Mouse (Mus musculus): Measurements from ENCODE around the gene Rbp7.

Gene Rbp7

DNA sequence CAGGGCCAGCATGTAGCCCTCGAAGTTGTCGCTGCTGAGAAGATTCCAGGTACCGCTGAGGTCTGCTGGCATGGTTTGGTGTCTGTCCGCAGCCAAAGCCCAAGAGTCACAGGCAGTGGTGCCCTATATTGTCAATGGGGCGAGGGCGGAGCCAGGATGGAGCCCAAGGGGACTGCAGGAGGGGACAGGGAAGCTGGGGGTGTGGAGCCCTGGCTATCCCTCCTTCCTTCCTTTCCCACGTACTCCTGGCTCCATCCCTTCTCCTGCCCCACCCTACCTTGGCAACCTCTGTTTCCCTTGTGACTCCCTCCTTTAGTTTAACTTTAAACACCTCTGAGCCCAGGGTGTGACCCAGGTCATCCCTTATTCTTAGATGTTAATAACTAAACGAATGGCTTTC lies at the start of gene Rbp7:
Gene Rbp7 (minus strand): TSS at position 100 of the 400 bp plus-strand sequence.
- no peak for DNase-seq (ENCODE audit: low read depth, low spot score)
- Histone ChIP-seq H3K36me3 (ENCODE audit: control insufficient read depth, insufficient read depth, low read length, poor library complexity, severe bottlenecking) (no peaks in the 10 kb centered on the region), H3K27me3 (ENCODE audit: control insufficient read depth, insufficient read depth, low read length, poor library complexity, severe bottlenecking) (no peaks in the 10 kb centered on the region)

DNA sequence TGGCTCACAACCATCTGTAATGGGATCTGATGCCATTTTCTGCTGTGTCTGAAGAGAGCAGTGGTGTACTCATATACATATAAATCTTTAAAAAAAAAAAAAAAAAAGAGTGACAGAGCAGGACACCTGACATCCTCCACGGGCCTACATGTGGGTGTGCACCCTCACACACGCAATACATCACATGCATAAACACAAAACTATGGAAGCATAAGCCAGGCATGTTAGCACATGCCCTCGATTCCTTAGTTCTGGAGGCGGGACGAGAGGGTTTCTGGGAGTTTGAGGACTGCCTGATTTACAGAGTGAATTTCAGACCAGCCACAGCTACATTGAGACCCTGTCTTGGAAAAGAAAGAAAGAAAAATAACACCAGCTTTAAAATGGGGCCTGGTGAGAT lies 49.6 kb upstream of the Rbp7 start:
- DNase-seq (ENCODE audit: low read depth, low spot score), result no peak
- H3K27me3 ChIP-seq (ENCODE audit: control insufficient read depth, insufficient read depth, low read length, poor library complexity, severe bottlenecking), result no peaks in the 10 kb centered on the region
- peaks cover 6% of the 10 kb centered on the region for H3K36me3 ChIP-seq (ENCODE audit: control insufficient read depth, insufficient read depth, low read length, poor library complexity, severe bottlenecking)

DNA sequence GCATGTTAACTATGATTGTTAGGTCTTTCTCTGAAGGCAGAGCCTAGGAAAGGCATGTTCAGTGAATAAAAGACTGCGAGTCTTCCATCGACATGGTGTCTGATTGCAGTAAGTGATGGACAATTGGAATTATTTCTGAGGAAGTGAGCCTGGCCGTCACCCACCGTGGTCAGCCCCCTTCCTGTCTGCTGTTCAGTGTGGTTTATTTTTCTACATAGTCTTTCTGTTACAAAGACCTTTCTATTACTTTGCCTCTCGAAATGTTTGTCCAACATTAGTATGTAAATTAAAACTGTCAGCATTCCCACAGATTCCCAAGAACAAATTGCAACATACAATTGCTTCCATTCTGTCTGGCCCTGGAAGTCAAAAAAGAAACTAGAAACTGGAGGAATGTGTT lies 45.0 kb upstream of the Rbp7 start:
- no peaks in the 10 kb centered on the region for H3K27me3 ChIP-seq (ENCODE audit: control insufficient read depth, insufficient read depth, low read length, poor library complexity, severe bottlenecking)
- DNase-seq (ENCODE audit: low read depth, low spot score), result no peak
- peaks cover 9% of the 10 kb centered on the region for H3K36me3 ChIP-seq (ENCODE audit: control insufficient read depth, insufficient read depth, low read length, poor library complexity, severe bottlenecking)

DNA sequence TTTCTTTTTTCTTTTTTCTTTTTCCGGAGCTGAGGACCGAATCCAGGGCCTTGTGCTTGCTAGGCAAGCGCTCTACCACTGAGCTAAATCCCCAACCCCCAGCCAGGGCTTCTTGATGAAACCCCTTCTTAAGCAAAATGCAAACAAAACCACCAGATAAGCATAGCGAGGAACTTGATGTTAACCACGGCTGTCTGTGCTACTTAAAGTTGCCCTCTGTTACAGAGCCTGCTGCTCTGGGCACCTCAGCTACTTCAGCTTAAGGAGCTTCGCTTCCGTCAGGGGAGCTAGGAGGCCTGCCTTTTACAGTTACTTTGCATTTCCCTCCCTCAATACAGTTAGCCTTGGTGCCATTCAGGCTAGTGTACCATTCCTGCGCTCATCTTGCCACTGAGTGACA lies 44.1 kb upstream of the Rbp7 start:
- Histone ChIP-seq H3K36me3 (ENCODE audit: control insufficient read depth, insufficient read depth, low read length, poor library complexity, severe bottlenecking) (peaks cover 13% of the 10 kb centered on the region), H3K27me3 (ENCODE audit: control insufficient read depth, insufficient read depth, low read length, poor library complexity, severe bottlenecking) (no peaks in the 10 kb centered on the region)
- no peak for DNase-seq (ENCODE audit: low read depth, low spot score)

DNA sequence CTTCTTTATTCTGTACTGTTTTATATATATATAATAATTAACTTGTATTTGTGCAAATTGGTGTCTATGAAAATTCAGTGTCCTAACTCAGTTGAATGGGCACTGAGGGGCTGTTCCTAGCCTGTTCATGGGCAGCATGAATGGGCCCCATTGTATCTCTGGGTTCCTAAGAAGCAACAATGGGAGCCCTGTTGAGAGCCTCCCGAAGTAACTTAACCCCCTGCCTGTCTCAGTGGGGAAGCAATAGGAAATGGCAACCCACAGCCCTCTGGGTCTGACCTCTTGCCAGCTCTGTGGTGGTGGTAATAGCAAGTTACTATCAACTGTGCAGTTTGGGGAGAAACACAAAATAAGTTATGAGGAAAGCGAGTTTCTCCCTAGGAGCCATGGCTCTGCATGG lies 41.8 kb upstream of the Rbp7 start:
- peaks cover 13% of the 10 kb centered on the region for H3K36me3 ChIP-seq (ENCODE audit: control insufficient read depth, insufficient read depth, low read length, poor library complexity, severe bottlenecking)
- H3K27me3 ChIP-seq (ENCODE audit: control insufficient read depth, insufficient read depth, low read length, poor library complexity, severe bottlenecking), result no peaks in the 10 kb centered on the region
- DNase-seq (ENCODE audit: low read depth, low spot score), result no peak

DNA sequence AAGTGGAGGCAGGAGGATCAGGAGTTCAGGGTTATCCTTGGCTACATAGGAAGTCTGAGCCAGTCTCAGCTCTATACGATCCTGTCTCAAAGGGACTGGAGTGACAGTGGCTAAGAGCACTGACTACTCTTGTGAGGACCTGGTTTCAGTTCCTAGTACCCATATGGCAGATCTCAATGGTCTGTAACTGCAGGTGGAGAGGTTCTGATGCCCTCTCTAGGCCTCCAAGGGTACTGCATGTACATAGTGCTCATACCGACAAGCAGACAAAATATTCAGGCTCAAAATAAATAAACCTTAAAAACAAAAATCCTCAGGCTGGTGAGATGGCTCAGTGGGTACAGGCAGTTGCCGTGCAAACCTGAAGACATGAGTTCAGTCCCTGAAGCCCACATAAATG lies 36.4 kb upstream of the Rbp7 start:
- peaks cover 20% of the 10 kb centered on the region for H3K36me3 ChIP-seq (ENCODE audit: control insufficient read depth, insufficient read depth, low read length, poor library complexity, severe bottlenecking)
- peak; percentile 48 for DNase-seq (ENCODE audit: low read depth, low spot score)
- H3K27me3 ChIP-seq (ENCODE audit: control insufficient read depth, insufficient read depth, low read length, poor library complexity, severe bottlenecking), result no peaks in the 10 kb centered on the region

DNA sequence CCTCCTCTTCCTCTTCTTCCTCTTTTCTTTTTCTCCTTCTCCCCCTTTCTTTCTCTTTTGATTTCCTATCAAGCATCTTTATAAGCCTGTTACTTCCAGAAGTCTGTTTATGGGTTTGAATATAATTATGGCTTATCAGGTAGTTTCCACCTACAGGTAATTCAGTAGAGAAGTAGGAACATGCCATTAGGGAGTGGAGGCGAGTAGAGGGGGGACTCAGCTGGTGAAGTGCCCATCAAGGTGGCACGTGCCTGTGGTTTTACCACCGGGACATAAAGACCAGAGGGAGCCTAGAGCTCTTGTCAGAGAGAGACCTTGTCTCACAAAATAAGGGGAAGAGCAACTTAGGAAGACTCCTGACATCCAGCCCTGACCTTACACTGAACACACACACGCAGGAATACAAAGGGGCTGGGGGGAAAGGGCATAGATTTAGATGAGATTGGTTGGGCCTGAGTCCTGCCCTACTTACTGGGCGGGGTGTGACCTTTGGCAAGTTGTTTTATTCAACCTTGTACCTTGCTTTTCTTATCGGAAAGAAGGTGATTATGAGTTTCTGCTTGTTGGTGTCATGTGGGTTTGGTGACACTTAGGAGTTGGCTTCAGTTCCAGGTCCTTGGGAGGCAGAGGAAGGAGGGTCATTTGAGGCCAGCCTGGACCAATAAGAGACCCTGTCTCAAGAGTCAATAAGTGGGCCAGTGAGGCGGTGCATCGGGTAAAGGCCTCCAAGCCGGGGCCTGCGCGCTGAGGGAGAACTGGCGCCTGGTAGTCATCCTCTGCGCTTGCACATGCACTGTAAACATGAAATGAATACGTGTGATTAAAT lies 34.9 kb upstream of the Rbp7 start:
- peaks cover 20% of the 10 kb centered on the region for H3K36me3 ChIP-seq (ENCODE audit: control insufficient read depth, insufficient read depth, low read length, poor library complexity, severe bottlenecking)
- H3K27me3 ChIP-seq (ENCODE audit: control insufficient read depth, insufficient read depth, low read length, poor library complexity, severe bottlenecking), result no peaks in the 10 kb centered on the region
- no peak for DNase-seq (ENCODE audit: low read depth, low spot score)

DNA sequence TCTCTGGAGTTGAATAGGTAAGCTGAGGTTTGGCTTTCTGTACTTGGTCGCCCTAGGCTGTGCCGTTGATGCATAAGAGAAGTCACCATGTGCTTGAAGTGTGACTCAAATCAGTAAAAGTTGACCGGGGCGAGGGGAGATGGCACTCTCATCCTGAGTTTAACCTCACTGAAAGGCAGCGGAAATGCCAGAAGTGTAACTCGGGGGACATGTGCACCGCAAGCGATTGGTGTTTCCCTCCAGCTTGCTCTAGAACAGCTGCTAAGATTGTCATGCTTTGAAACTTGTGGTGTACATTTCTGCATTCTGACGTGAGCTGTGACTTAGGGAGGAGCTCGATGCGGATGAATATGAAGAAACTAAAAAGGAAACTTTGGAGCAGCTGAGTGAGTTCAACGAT lies 33.0 kb upstream of the Rbp7 start:
- no peak for DNase-seq (ENCODE audit: low read depth, low spot score)
- peaks cover 14% of the 10 kb centered on the region for H3K36me3 ChIP-seq (ENCODE audit: control insufficient read depth, insufficient read depth, low read length, poor library complexity, severe bottlenecking)
- H3K27me3 ChIP-seq (ENCODE audit: control insufficient read depth, insufficient read depth, low read length, poor library complexity, severe bottlenecking), result no peaks in the 10 kb centered on the region

DNA sequence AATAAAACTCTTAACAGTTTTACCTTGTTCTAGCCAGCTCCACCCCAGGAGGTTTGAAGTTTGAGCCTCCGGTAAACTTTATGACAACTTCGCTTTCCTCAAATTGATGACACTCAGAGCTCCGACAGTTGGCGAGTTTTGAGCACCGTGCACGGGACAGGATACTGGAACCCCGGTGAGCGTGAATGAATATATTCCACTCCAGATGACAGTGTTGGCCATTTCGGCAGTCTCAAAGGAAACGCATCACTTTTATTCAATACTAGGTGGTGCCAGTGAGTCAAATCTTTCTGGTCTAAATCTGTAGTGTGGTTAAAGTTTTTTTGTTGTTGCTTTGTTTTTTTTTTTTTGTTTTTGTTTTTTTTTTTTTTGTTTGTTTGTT lies 31.0 kb upstream of the Rbp7 start:
- peak; percentile 61 for DNase-seq (ENCODE audit: low read depth, low spot score)
- no peaks in the 10 kb centered on the region for H3K27me3 ChIP-seq (ENCODE audit: control insufficient read depth, insufficient read depth, low read length, poor library complexity, severe bottlenecking)
- peaks cover 11% of the 10 kb centered on the region for H3K36me3 ChIP-seq (ENCODE audit: control insufficient read depth, insufficient read depth, low read length, poor library complexity, severe bottlenecking)

DNA sequence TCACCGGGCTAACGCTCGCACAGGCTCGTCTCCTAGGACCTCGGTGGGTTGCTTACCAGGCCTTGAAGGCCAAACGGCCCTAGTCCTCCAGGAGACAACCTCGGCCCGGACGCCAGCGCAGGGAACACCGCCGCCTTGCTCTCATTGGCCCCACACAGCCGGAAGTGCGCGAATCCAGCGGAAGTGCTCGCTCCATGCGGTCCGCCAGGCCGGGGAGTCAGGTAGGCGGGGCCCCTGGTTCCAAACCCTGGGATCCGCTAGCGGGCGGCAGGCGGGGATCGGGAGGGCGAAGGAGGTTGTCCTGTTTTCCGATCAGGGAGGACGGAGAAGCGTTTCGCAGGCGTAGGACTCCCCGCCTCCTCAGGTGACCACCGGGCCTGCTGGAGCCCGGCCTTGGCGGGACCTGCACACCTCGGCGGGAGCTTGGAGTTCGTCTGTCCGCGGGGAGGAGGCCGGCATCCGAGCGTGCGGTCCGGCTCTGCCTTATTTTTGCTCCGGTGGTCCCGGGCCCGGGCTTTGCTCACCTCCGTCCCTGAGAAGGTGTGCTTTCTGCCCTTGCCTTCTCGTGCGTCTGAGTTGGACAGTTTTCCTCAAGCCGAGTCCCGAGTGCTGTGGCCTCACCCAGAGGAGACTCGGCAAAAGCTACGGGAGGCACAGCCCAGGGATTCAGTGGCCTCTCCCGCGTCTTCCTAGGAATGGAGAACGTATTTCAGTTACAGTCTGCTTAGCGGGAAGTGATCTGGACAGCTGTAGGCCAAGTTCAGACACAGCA lies 30.5 kb upstream of the Rbp7 start, which contains the start of the genes Nmnat1 and Lzic:
Gene Nmnat1 (minus strand): TSS at position 150 of the 772 bp plus-strand sequence.
Gene Lzic (plus strand): TSS at position 177 of the 772 bp plus-strand sequence.
- no peaks in the 10 kb centered on the region for H3K27me3 ChIP-seq (ENCODE audit: control insufficient read depth, insufficient read depth, low read length, poor library complexity, severe bottlenecking)
- H3K36me3 ChIP-seq (ENCODE audit: control insufficient read depth, insufficient read depth, low read length, poor library complexity, severe bottlenecking), result peaks cover 11% of the 10 kb centered on the region
- peak; percentile 88 for DNase-seq (ENCODE audit: low read depth, low spot score)

DNA sequence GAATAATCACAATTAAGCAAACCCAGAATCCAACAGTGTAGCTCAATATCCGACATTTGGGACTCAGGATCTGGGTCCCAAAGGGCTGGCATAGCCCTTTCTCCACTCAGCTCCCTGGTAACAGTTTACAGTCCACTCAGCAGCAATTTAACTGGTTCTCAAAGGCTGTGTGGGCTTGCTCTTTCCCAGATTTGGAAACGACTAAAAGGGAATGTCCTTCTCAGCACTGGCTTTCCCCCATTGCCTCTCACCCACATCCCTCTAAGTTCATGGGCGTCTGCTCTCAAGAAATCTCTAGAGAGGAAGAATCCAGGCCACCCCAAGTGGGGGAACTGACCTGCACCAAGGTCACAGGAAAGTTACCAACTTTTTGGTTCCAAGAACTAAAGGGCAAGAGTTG lies 29.8 kb upstream of the Rbp7 start:
- no peak for DNase-seq (ENCODE audit: low read depth, low spot score)
- no peaks in the 10 kb centered on the region for H3K27me3 ChIP-seq (ENCODE audit: control insufficient read depth, insufficient read depth, low read length, poor library complexity, severe bottlenecking)
- peaks cover 6% of the 10 kb centered on the region for H3K36me3 ChIP-seq (ENCODE audit: control insufficient read depth, insufficient read depth, low read length, poor library complexity, severe bottlenecking)

DNA sequence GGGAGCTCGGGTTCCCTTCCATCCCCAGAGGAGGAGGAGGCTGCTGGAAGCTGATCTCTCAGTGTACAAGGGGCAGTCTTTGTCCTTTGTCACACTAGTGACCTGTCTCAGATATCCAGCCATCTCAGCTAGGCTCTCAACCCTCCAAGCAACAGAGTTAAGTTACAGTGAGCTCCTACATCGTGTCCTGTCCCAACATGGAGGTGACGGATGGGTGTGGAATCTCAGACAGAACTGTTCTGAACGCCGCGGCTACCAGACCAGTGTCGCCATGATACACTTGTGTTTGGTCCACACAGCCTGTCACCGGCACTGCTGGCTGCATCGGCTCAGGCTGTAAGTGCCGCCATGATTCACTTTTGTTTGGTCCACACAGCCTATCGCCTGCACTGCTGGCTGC lies 22.3 kb upstream of the Rbp7 start, which contains the start of gene Tmem274:
Gene Tmem274 (plus strand): TSS at position 301 of the 400 bp plus-strand sequence.
- no peak for DNase-seq (ENCODE audit: low read depth, low spot score)
- Histone ChIP-seq H3K36me3 (ENCODE audit: control insufficient read depth, insufficient read depth, low read length, poor library complexity, severe bottlenecking) (no peaks in the 10 kb centered on the region; the same call in 1 of the 2 replicates), H3K27me3 (ENCODE audit: control insufficient read depth, insufficient read depth, low read length, poor library complexity, severe bottlenecking) (no peaks in the 10 kb centered on the region)

DNA sequence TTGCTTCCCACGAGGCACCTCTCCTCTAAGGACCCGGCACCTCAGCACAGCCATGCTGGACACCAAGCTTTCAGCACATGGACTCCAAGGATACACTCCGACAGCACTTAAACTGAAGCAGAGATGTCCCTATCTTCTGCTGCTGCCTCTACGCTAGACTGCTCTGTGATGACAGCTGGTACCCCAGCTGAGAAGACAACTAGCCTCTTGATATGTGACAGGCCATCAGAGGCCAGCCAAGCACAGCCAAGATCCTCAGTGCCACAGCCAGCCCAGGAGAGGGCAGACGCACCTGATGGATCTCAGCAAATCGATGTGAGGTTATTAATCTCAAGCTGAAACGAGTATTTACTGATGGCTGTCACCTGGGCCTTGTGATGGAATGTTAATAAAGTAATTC lies 20.3 kb upstream of the Rbp7 start:
- no peaks in the 10 kb centered on the region; the same call in 1 of the 2 replicates for H3K36me3 ChIP-seq (ENCODE audit: control insufficient read depth, insufficient read depth, low read length, poor library complexity, severe bottlenecking)
- DNase-seq (ENCODE audit: low read depth, low spot score), result no peak
- no peaks in the 10 kb centered on the region for H3K27me3 ChIP-seq (ENCODE audit: control insufficient read depth, insufficient read depth, low read length, poor library complexity, severe bottlenecking)

DNA sequence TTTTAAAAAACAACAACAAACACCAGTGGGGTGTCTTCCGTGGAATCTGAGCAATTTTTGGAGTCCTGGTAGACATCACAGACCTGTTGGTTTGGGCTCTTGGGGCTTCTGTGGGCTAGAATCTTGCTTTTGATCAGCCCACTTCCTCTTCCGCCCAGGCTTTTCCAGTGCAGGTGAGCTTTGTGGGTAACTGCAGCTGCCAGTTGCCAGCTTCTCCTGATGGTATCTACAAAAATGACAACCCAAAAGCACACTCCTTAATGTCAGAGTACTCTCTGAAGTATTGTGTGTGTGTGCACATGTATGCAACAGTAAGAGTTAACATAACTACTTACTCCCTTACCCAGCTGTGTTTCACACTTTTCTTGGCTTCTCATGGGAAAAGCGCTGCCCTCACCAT lies 14.8 kb upstream of the Rbp7 start:
- DNase-seq (ENCODE audit: low read depth, low spot score), result peak; percentile 13
- Histone ChIP-seq H3K36me3 (ENCODE audit: control insufficient read depth, insufficient read depth, low read length, poor library complexity, severe bottlenecking) (peaks cover 2% of the 10 kb centered on the region; the same call in 1 of the 2 replicates), H3K27me3 (ENCODE audit: control insufficient read depth, insufficient read depth, low read length, poor library complexity, severe bottlenecking) (no peaks in the 10 kb centered on the region)

DNA sequence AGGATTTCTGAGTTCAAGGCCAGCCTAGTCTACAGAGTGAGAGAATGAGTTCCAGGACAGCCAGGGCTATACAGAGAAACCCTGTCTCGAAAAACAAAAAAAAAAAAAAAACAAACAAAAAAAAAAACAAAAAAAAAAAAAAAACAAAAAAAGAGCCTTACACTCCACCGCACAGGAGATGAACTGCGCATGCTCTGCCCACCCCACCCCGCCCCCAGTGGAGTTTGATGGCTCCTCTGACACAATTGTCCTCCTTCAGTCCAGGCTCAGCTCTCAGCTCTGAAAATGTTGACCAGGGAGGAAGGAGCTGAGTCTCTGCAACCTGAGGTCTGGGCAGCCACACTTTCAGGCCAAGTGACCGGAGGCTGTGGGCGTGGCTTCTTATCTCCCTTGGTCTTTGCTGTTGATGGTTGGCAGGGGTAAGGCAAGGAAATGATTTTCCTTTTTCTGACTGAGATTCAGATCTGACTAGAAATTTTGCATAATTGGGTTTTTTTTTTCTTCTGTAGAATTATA lies 8.7 kb upstream of the Rbp7 start:
- no peak for DNase-seq (ENCODE audit: low read depth, low spot score)
- Histone ChIP-seq H3K27me3 (ENCODE audit: control insufficient read depth, insufficient read depth, low read length, poor library complexity, severe bottlenecking) (no peaks in the 10 kb centered on the region), H3K36me3 (ENCODE audit: control insufficient read depth, insufficient read depth, low read length, poor library complexity, severe bottlenecking) (no peaks in the 10 kb centered on the region)
